Mouse (Mus musculus): ENCODE results near the gene Grm4. TPM values are rescaled to one million over a fixed set of nuclear protein-coding genes. Genes with fewer than 3 reads are reported as not detected.

Grm4 gene
- polyA plus RNA-seq, 1 experiment from 2014 or later, result 10.0 TPM

GRCm38 (mm10) chr17:27559596-27559995 lies 38.4 kb upstream of the Grm4 start:
- Histone ChIP-seq H3K4me2 (ENCODE audit: low read length) (no peak overlapping the region), H3K36me3 (ENCODE audit: control insufficient read depth, insufficient read depth, low read length) (0 out of 2 replicates have a peak, but pooled peaks cover 3% of the 10 kb centered on the region), H3K27ac (ENCODE audit: low read depth, low read length) (no peak overlapping the region), H3K27me3 (replicated peaks; ENCODE audit: control insufficient read depth, insufficient read depth, low read length) (peaks cover 8% of the 10 kb centered on the region), H3K9me3 (ENCODE audit: control insufficient read depth, low read length) (no peaks in the 10 kb centered on the region), H3K4me3 (ENCODE audit: low read length) (no peak overlapping the region), H3K4me1 (ENCODE audit: control insufficient read depth, insufficient read depth, low read depth, low read length) (peaks cover 28% of the 10 kb centered on the region), H3K9ac (ENCODE audit: low read depth, low read length) (no peak overlapping the region)
- WGBS, result 76% methylated on average over 10 of the region's 12 CpGs
- ATAC-seq, result no peak

GRCm38 (mm10) chr17:27558845-27559244 lies 37.6 kb upstream of the Grm4 start:
- no peak for ATAC-seq
- H3K4me2 ChIP-seq (ENCODE audit: low read length), result peak overlapping the region; percentile 91
- H3K9ac ChIP-seq (ENCODE audit: low read depth, low read length), result no peak overlapping the region
- no peaks in the 10 kb centered on the region for H3K9me3 ChIP-seq (ENCODE audit: control insufficient read depth, low read length)
- 0 out of 2 replicates have a peak, but pooled peaks cover 3% of the 10 kb centered on the region for H3K36me3 ChIP-seq (ENCODE audit: control insufficient read depth, insufficient read depth, low read length)
- no peak overlapping the region for H3K27ac ChIP-seq (ENCODE audit: low read depth, low read length)
- H3K27me3 ChIP-seq (replicated peaks; ENCODE audit: control insufficient read depth, insufficient read depth, low read length), result peaks cover 8% of the 10 kb centered on the region
- 9% methylated on average over 5 of the region's 5 CpGs for WGBS
- peaks cover 24% of the 10 kb centered on the region for H3K4me1 ChIP-seq (ENCODE audit: control insufficient read depth, insufficient read depth, low read depth, low read length)
- peak overlapping the region; percentile 75; the same call in 1 of the 2 replicates for H3K4me3 ChIP-seq (ENCODE audit: low read length)

- H3K36me3 ChIP-seq (ENCODE audit: control insufficient read depth, insufficient read depth, low read length), result 0 out of 2 replicates have a peak, but pooled peaks cover 3% of the 10 kb centered on the region
- peaks cover 24% of the 10 kb centered on the region for H3K4me1 ChIP-seq (ENCODE audit: control insufficient read depth, insufficient read depth, low read depth, low read length)
- peak overlapping the region; percentile 91 for H3K4me2 ChIP-seq (ENCODE audit: low read length)
- H3K27ac ChIP-seq (ENCODE audit: low read depth, low read length), result peak overlapping the region; percentile 82
- peak overlapping the region; percentile 75 for H3K4me3 ChIP-seq (ENCODE audit: low read length)
- peak overlapping the region; percentile 96 for H3K9ac ChIP-seq (ENCODE audit: low read depth, low read length)
- peaks cover 8% of the 10 kb centered on the region for H3K27me3 ChIP-seq (replicated peaks; ENCODE audit: control insufficient read depth, insufficient read depth, low read length)
- ATAC-seq, result no peak
- no peaks in the 10 kb centered on the region for H3K9me3 ChIP-seq (ENCODE audit: control insufficient read depth, low read length)
- WGBS, result 6% methylated on average over 14 of the region's 14 CpGs
These were observed 36.9 kb upstream of the Grm4 start for GRCm38 (mm10) chr17:27557927-27558661.

GRCm38 (mm10) chr17:27557181-27557926 lies 36.2 kb upstream of the Grm4 start:
- 0 out of 2 replicates have a peak, but pooled peaks cover 3% of the 10 kb centered on the region for H3K36me3 ChIP-seq (ENCODE audit: control insufficient read depth, insufficient read depth, low read length)
- H3K27ac ChIP-seq (ENCODE audit: low read depth, low read length), result peak overlapping the region; percentile 82
- peak overlapping the region; percentile 96 for H3K9ac ChIP-seq (ENCODE audit: low read depth, low read length)
- peak overlapping the region; percentile 75 for H3K4me3 ChIP-seq (ENCODE audit: low read length)
- peaks cover 8% of the 10 kb centered on the region for H3K27me3 ChIP-seq (replicated peaks; ENCODE audit: control insufficient read depth, insufficient read depth, low read length)
- peak overlapping the region; percentile 91 for H3K4me2 ChIP-seq (ENCODE audit: low read length)
- H3K4me1 ChIP-seq (ENCODE audit: control insufficient read depth, insufficient read depth, low read depth, low read length), result peaks cover 24% of the 10 kb centered on the region
- no peaks in the 10 kb centered on the region for H3K9me3 ChIP-seq (ENCODE audit: control insufficient read depth, low read length)
- under 1% methylated on average over 67 of the region's 75 CpGs for WGBS
- peak; percentile 34 for ATAC-seq

- Histone ChIP-seq H3K4me3 (ENCODE audit: low read length) (peak within 1 kb of the TSS; percentile 75), H3K9me3 (ENCODE audit: control insufficient read depth, low read length) (no peaks in the 10 kb centered on the region), H3K4me1 (ENCODE audit: control insufficient read depth, insufficient read depth, low read depth, low read length) (peaks cover 24% of the 10 kb centered on the region), H3K9ac (ENCODE audit: low read depth, low read length) (peak within 1 kb of the TSS; percentile 96), H3K4me2 (ENCODE audit: low read length) (peak within 1 kb of the TSS; percentile 91), H3K27me3 (replicated peaks; ENCODE audit: control insufficient read depth, insufficient read depth, low read length) (peaks cover 8% of the 10 kb centered on the region), H3K27ac (ENCODE audit: low read depth, low read length) (peak within 1 kb of the TSS; percentile 82), H3K36me3 (ENCODE audit: control insufficient read depth, insufficient read depth, low read length) (no peaks in the 10 kb centered on the region)
- ATAC-seq, result peak; percentile 69
- WGBS, result under 1% methylated on average over 71 of the region's 79 CpGs
These were observed 35.3 kb upstream of the Grm4 start, which contains the start of gene Hmga1 for GRCm38 (mm10) chr17:27556315-27557011. Gene Hmga1, plus strand, starts transcription at chr17:27556497.

- no peaks in the 10 kb centered on the region for H3K9me3 ChIP-seq (ENCODE audit: control insufficient read depth, low read length)
- peak overlapping the region; percentile 91 for H3K4me2 ChIP-seq (ENCODE audit: low read length)
- H3K27me3 ChIP-seq (replicated peaks; ENCODE audit: control insufficient read depth, insufficient read depth, low read length), result peaks cover 8% of the 10 kb centered on the region
- peak; percentile 16; the same call in 1 of the 2 replicates for ATAC-seq
- H3K27ac ChIP-seq (ENCODE audit: low read depth, low read length), result 0 out of 2 replicates have a peak overlapping the region, but pooled peaks have one; percentile 51
- WGBS, result 1% methylated on average over 54 of the region's 55 CpGs
- H3K4me3 ChIP-seq (ENCODE audit: low read length), result peak overlapping the region; percentile 75
- H3K9ac ChIP-seq (ENCODE audit: low read depth, low read length), result peak overlapping the region; percentile 96
- H3K4me1 ChIP-seq (ENCODE audit: control insufficient read depth, insufficient read depth, low read depth, low read length), result peaks cover 24% of the 10 kb centered on the region
- no peaks in the 10 kb centered on the region for H3K36me3 ChIP-seq (ENCODE audit: control insufficient read depth, insufficient read depth, low read length)
These were observed 34.4 kb upstream of the Grm4 start for GRCm38 (mm10) chr17:27555512-27556172.

- H3K9ac ChIP-seq (ENCODE audit: low read depth, low read length), result peak overlapping the region; percentile 53
- no peaks in the 10 kb centered on the region for H3K36me3 ChIP-seq (ENCODE audit: control insufficient read depth, insufficient read depth, low read length)
- no peak for ATAC-seq
- no peaks in the 10 kb centered on the region for H3K9me3 ChIP-seq (ENCODE audit: control insufficient read depth, low read length)
- peak overlapping the region; percentile 75 for H3K4me3 ChIP-seq (ENCODE audit: low read length)
- H3K27me3 ChIP-seq (replicated peaks; ENCODE audit: control insufficient read depth, insufficient read depth, low read length), result peaks cover 8% of the 10 kb centered on the region
- peak overlapping the region; percentile 91 for H3K4me2 ChIP-seq (ENCODE audit: low read length)
- no peak overlapping the region for H3K27ac ChIP-seq (ENCODE audit: low read depth, low read length)
- WGBS, result 2% methylated on average over 35 of the region's 39 CpGs
- peaks cover 24% of the 10 kb centered on the region for H3K4me1 ChIP-seq (ENCODE audit: control insufficient read depth, insufficient read depth, low read depth, low read length)
These were observed 33.9 kb upstream of the Grm4 start for GRCm38 (mm10) chr17:27555075-27555511.

- H3K4me2 ChIP-seq (ENCODE audit: low read length), result no peak overlapping the region
- WGBS, result 50% methylated on average over 20 of the region's 20 CpGs
- no peaks in the 10 kb centered on the region for H3K36me3 ChIP-seq (ENCODE audit: control insufficient read depth, insufficient read depth, low read length)
- no peak overlapping the region for H3K27ac ChIP-seq (ENCODE audit: low read depth, low read length)
- H3K9me3 ChIP-seq (ENCODE audit: control insufficient read depth, low read length), result no peaks in the 10 kb centered on the region
- H3K4me1 ChIP-seq (ENCODE audit: control insufficient read depth, insufficient read depth, low read depth, low read length), result peaks cover 25% of the 10 kb centered on the region
- peaks cover 8% of the 10 kb centered on the region for H3K27me3 ChIP-seq (replicated peaks; ENCODE audit: control insufficient read depth, insufficient read depth, low read length)
- ATAC-seq, result no peak
- H3K9ac ChIP-seq (ENCODE audit: low read depth, low read length), result no peak overlapping the region; the same call in 1 of the 2 replicates
- H3K4me3 ChIP-seq (ENCODE audit: low read length), result no peak overlapping the region
These were observed 33.1 kb upstream of the Grm4 start for GRCm38 (mm10) chr17:27554062-27554960.

All from hindbrain, embryonic 16.5 days (tissue).